Mouse (Mus musculus) stomach, embryonic 15.5 days (tissue): ENCODE measurements around the gene Psmb9. TPM values are rescaled to one million over a fixed set of nuclear protein-coding genes. Genes with fewer than 3 reads are reported as not detected.

ENCODE experiments used
- ATAC-seq: fragments of 200-750 bp; cut with Nextera tagmentation; 2 replicates; pipeline ENCODE4 v1.8.0; 2017; ENCODE audit warnings: low read depth, moderate number of reproducible peaks, moderate TSS enrichment; ENCODE audit not compliant: insufficient read depth, low FRiP score
- H3K27ac ChIP-seq: fragments of 300-500 bp; sonication (generic); 2 replicates; pipeline ENCODE4 v1.5.1; 2015; ENCODE audit warnings: mild to moderate bottlenecking, inconsistent platforms
- H3K27me3 ChIP-seq: fragments of 300-500 bp; sonication (generic); replicated peaks from 2 replicates; pipeline ENCODE4 v1.6.1; 2015; ENCODE audit warnings: inconsistent platforms
- H3K36me3 ChIP-seq: fragments of 300-500 bp; sonication (generic); 2 replicates; pipeline ENCODE4 v1.6.1; 2015; ENCODE audit warnings: inconsistent platforms
- H3K4me1 ChIP-seq: fragments of 300-500 bp; sonication (generic); 2 replicates; pipeline ENCODE4 v1.6.1; 2015; ENCODE audit warnings: inconsistent platforms
- H3K4me2 ChIP-seq: fragments of 300-500 bp; sonication (generic); 2 replicates; pipeline ENCODE4 v1.6.1; 2015; ENCODE audit warnings: mild to moderate bottlenecking, inconsistent platforms
- H3K4me3 ChIP-seq: fragments of 300-500 bp; sonication (generic); replicated peaks from 2 replicates; pipeline ENCODE4 v1.5.1; 2015; ENCODE audit warnings: inconsistent platforms
- H3K9ac ChIP-seq: fragments of 300-500 bp; sonication (generic); 2 replicates; pipeline ENCODE4 v1.6.1; 2015; ENCODE audit warnings: inconsistent platforms
- H3K9me3 ChIP-seq: fragments of 300-500 bp; sonication (generic); 2 replicates; pipeline ENCODE4 v1.6.1; 2016; ENCODE audit warnings: inconsistent platforms
- WGBS: fragments of 180-500 bp; shearing (Covaris S2); methylation state at CpG from one replicate; pipeline ENCODE4 v1.1.7; 2015; 5-methylcytosine and 5-hydroxymethylcytosine counted together
- polyA plus RNA-seq: library from polyadenylated mRNA; unstranded; fragments of >200 nt; fragmentation: Nextera tagmentation; extraction: Ambion mirVana; gene quantifications from 2 replicates; pipeline ENCODE4 v1.2.1, GENCODE M21; 2015

Gene Psmb9
- polyA plus RNA-seq, 1 experiment from 2014 or later, result 7.9 TPM

- Histone ChIP-seq H3K27me3 (peaks cover 15% of the 10 kb centered on the region; the same call in 1 of the 2 replicates), H3K4me3 (no peak overlapping the region), H3K9me3 (no peaks in the 10 kb centered on the region), H3K9ac (no peak overlapping the region), H3K36me3 (no peaks in the 10 kb centered on the region), H3K4me2 (no peak overlapping the region), H3K27ac (no peak overlapping the region), H3K4me1 (no peaks in the 10 kb centered on the region)
- WGBS, result 88% methylated on average over 5 of the region's 5 CpGs
- ATAC-seq, result no peak
Measured at GRCm38 (mm10) chr17:34217986-34218385, 30.4 kb upstream of the Psmb9 start.

GRCm38 (mm10) chr17:34217216-34217928 lies 29.8 kb upstream of the Psmb9 start:
- Histone ChIP-seq H3K27ac (no peak overlapping the region), H3K36me3 (no peaks in the 10 kb centered on the region), H3K27me3 (peaks cover 15% of the 10 kb centered on the region; the same call in 1 of the 2 replicates), H3K4me2 (no peak overlapping the region), H3K9me3 (no peaks in the 10 kb centered on the region), H3K4me3 (no peak overlapping the region), H3K9ac (no peak overlapping the region), H3K4me1 (no peaks in the 10 kb centered on the region)
- 83% methylated on average over 8 of the region's 8 CpGs for WGBS
- no peak for ATAC-seq

- Histone ChIP-seq H3K9ac (no peak overlapping the region), H3K4me1 (no peaks in the 10 kb centered on the region), H3K27me3 (peaks cover 24% of the 10 kb centered on the region), H3K36me3 (no peaks in the 10 kb centered on the region), H3K9me3 (no peaks in the 10 kb centered on the region), H3K4me3 (no peak overlapping the region), H3K4me2 (no peak overlapping the region), H3K27ac (no peak overlapping the region)
- WGBS, result 84% methylated on average over 12 of the region's 12 CpGs
- ATAC-seq, result no peak
Measured at GRCm38 (mm10) chr17:34215176-34215575, 27.6 kb upstream of the Psmb9 start.

GRCm38 (mm10) chr17:34213936-34214335 lies 26.4 kb upstream of the Psmb9 start:
- H3K4me2 ChIP-seq, result 0 out of 2 replicates have a peak overlapping the region, but pooled peaks have one; percentile 8
- ATAC-seq, result no peak
- H3K9me3 ChIP-seq, result no peaks in the 10 kb centered on the region
- 53% methylated on average over 21 of the region's 21 CpGs for WGBS
- no peaks in the 10 kb centered on the region for H3K4me1 ChIP-seq
- H3K27ac ChIP-seq, result no peak overlapping the region
- no peaks in the 10 kb centered on the region for H3K36me3 ChIP-seq
- H3K27me3 ChIP-seq, result peaks cover 26% of the 10 kb centered on the region
- no peak overlapping the region for H3K9ac ChIP-seq
- no peak overlapping the region for H3K4me3 ChIP-seq

GRCm38 (mm10) chr17:34211746-34212365 lies 24.3 kb upstream of the Psmb9 start:
- no peaks in the 10 kb centered on the region for H3K9me3 ChIP-seq
- WGBS, result 21% methylated on average over 23 of the region's 23 CpGs

GRCm38 (mm10) chr17:34210599-34210998 lies 23.0 kb upstream of the Psmb9 start:
- H3K4me3 ChIP-seq, result no peak overlapping the region
- H3K9ac ChIP-seq, result no peak overlapping the region
- no peaks in the 10 kb centered on the region for H3K9me3 ChIP-seq
- peaks cover 38% of the 10 kb centered on the region for H3K27me3 ChIP-seq
- ATAC-seq, result no peak
- H3K36me3 ChIP-seq, result no peaks in the 10 kb centered on the region
- H3K27ac ChIP-seq, result no peak overlapping the region
- no peak overlapping the region for H3K4me2 ChIP-seq
- WGBS, result 50% methylated on average over 3 of the region's 3 CpGs
- peaks cover 2% of the 10 kb centered on the region; the same call in 1 of the 2 replicates for H3K4me1 ChIP-seq

More at GRCm38 (mm10) chr17:34211746-34212365, 24.3 kb upstream of the Psmb9 start:
- peaks cover 30% of the 10 kb centered on the region for H3K27me3 ChIP-seq
- no peaks in the 10 kb centered on the region for H3K36me3 ChIP-seq
- H3K9ac ChIP-seq, result no peak overlapping the region
- no peak overlapping the region for H3K27ac ChIP-seq
- no peak for ATAC-seq
- H3K4me1 ChIP-seq, result no peaks in the 10 kb centered on the region
- no peak overlapping the region for H3K4me3 ChIP-seq
- no peak overlapping the region for H3K4me2 ChIP-seq

DNA sequence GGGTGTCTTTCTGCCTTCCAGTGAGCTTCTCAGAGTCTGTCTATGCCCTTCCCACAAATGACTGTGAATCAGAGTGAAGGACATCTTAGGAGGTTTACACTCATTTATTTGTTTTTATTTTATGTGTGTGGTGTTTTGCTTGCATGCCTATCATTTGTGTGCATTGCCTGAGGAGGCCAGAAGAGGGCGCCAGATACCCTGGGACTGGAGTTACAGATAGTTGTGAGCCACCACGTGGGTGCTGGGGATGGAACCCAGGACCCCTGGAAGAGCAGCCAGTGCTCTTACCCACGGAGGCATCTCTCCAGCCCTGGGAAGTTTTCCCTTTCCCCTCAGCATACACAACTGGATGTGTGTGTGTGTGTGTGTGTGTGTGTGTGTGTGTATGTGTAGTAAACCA lies 22.1 kb upstream of the Psmb9 start:
- Histone ChIP-seq H3K9ac (no peak overlapping the region), H3K27ac (no peak overlapping the region), H3K9me3 (no peaks in the 10 kb centered on the region), H3K4me1 (peaks cover 9% of the 10 kb centered on the region; the same call in 1 of the 2 replicates), H3K4me3 (no peak overlapping the region), H3K27me3 (peaks cover 35% of the 10 kb centered on the region), H3K4me2 (no peak overlapping the region), H3K36me3 (no peaks in the 10 kb centered on the region)
- no peak for ATAC-seq
- WGBS, result 43% methylated on average over 3 of the region's 3 CpGs

GRCm38 (mm10) chr17:34208421-34208820 lies 20.9 kb upstream of the Psmb9 start:
- H3K4me1 ChIP-seq, result peaks cover 9% of the 10 kb centered on the region; the same call in 1 of the 2 replicates
- H3K27me3 ChIP-seq, result peaks cover 24% of the 10 kb centered on the region
- ATAC-seq, result no peak
- WGBS, result 22% methylated on average over 10 of the region's 10 CpGs
- H3K27ac ChIP-seq, result no peak overlapping the region
- no peaks in the 10 kb centered on the region for H3K9me3 ChIP-seq
- H3K36me3 ChIP-seq, result no peaks in the 10 kb centered on the region
- H3K4me2 ChIP-seq, result no peak overlapping the region
- no peak overlapping the region for H3K4me3 ChIP-seq
- H3K9ac ChIP-seq, result no peak overlapping the region

DNA sequence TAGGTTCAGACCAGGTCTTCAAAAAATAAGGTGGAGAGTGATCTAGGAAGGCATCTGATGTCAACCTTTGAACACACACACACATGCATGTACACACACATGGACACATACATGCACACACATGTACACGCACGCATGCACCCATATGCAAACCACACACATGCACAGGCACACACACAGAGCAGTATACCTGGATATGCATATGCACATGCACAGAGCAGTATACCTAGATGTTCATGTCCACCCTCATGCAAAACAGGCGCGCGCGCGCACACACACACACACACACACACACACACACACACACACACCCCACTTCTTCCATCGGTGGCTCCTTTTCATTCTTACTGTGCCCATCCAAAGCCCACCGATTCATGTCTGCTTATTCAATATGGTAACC lies 20.3 kb upstream of the Psmb9 start:
- ATAC-seq, result no peak
- Histone ChIP-seq H3K4me2 (no peak overlapping the region), H3K36me3 (no peaks in the 10 kb centered on the region), H3K27me3 (peaks cover 24% of the 10 kb centered on the region), H3K27ac (no peak overlapping the region), H3K4me3 (no peak overlapping the region), H3K9me3 (no peaks in the 10 kb centered on the region), H3K9ac (no peak overlapping the region), H3K4me1 (peaks cover 9% of the 10 kb centered on the region; the same call in 1 of the 2 replicates)
- 96% methylated on average over 9 of the region's 9 CpGs for WGBS

GRCm38 (mm10) chr17:34207456-34207855 lies 19.9 kb upstream of the Psmb9 start:
- ATAC-seq, result no peak
- Histone ChIP-seq H3K27me3 (peaks cover 24% of the 10 kb centered on the region), H3K4me2 (no peak overlapping the region)

DNA sequence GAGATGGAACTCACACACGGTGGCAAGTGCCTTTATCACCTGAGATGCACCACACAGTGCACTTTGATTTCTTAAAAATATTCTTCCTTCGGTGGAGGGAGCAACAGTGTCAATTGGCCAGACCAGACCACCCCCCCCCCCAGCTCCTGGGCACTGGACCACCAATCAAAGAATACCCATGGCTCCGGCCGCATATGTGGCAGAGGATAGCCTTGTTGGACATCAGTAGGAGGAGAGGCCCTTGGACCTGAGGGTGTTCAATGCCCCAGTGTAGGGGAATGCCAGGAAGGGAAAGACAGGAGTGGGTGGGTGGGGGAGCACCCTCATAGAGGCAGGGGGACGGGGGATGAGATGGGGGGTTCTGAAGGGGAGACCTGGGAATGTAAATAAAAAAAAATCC lies 19.2 kb upstream of the Psmb9 start:
- no peaks in the 10 kb centered on the region for H3K36me3 ChIP-seq
- no peak overlapping the region for H3K9ac ChIP-seq
- no peak overlapping the region for H3K4me2 ChIP-seq
- no peaks in the 10 kb centered on the region for H3K9me3 ChIP-seq
- H3K27me3 ChIP-seq, result peaks cover 20% of the 10 kb centered on the region
- no peak for ATAC-seq
- no peak overlapping the region for H3K27ac ChIP-seq
- H3K4me1 ChIP-seq, result peaks cover 9% of the 10 kb centered on the region; the same call in 1 of the 2 replicates
- no peak overlapping the region for H3K4me3 ChIP-seq
- 75% methylated on average over 5 of the region's 5 CpGs for WGBS

More at GRCm38 (mm10) chr17:34207456-34207855, 19.9 kb upstream of the Psmb9 start:
- Histone ChIP-seq H3K9ac (no peak overlapping the region), H3K4me1 (peaks cover 9% of the 10 kb centered on the region; the same call in 1 of the 2 replicates), H3K27ac (no peak overlapping the region), H3K36me3 (no peaks in the 10 kb centered on the region), H3K4me3 (no peak overlapping the region), H3K9me3 (no peaks in the 10 kb centered on the region)
- WGBS, result 61% methylated on average over 3 of the region's 3 CpGs

DNA sequence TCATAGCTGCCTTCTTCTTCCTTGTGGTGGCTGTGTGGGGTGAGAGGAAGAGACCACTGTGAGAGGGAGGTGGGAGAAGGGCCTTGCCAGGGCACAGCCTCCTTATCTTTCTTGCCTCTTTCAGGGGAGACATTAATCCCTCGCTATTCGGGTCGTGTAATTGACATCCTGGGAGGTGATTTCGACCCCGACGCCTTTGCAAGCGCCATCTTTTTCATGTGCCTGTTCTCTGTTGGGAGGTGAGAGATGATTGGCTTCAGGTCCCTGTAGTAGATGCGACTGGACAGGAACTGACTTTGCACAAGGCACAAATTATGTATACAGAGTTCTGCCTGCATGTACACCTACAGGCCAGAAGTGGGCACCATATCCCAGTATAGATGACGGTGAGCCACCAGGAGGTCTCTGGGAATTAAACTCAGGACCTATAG lies 18.2 kb upstream of the Psmb9 start:
- no peak for ATAC-seq
- no peak overlapping the region for H3K9ac ChIP-seq

More for the DNA sequence above, 18.2 kb upstream of the Psmb9 start:
- peak overlapping the region; percentile 74; the same call in 1 of the 2 replicates for H3K4me3 ChIP-seq
- H3K9me3 ChIP-seq, result no peaks in the 10 kb centered on the region
- peaks cover 16% of the 10 kb centered on the region; the same call in 1 of the 2 replicates for H3K27me3 ChIP-seq
- H3K36me3 ChIP-seq, result no peaks in the 10 kb centered on the region
- peaks cover 9% of the 10 kb centered on the region; the same call in 1 of the 2 replicates for H3K4me1 ChIP-seq
- 24% methylated on average over 9 of the region's 9 CpGs for WGBS
- H3K27ac ChIP-seq, result no peak overlapping the region
- H3K4me2 ChIP-seq, result peak overlapping the region; percentile 88
